Mouse (Mus musculus) T-helper 1 cell (primary cell): ENCODE data around the gene Ybx2.
"Not testable (repeated sequence)": the region's sequence is repeated elsewhere in the genome, so short reads cannot be mapped to it uniquely, and the experiment has no call there.

Source experiments
- in situ Hi-C: fragments of 300-600 bp; cut with MboI, MseI; formaldehyde crosslinking; loops from one replicate; pipeline ENCODE4 v1.15.1; 2025; ENCODE audit warnings: high pct_unique_total_duplicates

Gene Ybx2

GRCm38 (mm10) chr11:69914917-69915430 is 20.6 kb upstream of the Ybx2 start:
- in situ Hi-C loops, result no loop called here

GRCm38 (mm10) chr11:69915667-69916627 is 19.6 kb upstream of the Ybx2 start:
- in situ Hi-C loops, result no loop called here

DNA sequence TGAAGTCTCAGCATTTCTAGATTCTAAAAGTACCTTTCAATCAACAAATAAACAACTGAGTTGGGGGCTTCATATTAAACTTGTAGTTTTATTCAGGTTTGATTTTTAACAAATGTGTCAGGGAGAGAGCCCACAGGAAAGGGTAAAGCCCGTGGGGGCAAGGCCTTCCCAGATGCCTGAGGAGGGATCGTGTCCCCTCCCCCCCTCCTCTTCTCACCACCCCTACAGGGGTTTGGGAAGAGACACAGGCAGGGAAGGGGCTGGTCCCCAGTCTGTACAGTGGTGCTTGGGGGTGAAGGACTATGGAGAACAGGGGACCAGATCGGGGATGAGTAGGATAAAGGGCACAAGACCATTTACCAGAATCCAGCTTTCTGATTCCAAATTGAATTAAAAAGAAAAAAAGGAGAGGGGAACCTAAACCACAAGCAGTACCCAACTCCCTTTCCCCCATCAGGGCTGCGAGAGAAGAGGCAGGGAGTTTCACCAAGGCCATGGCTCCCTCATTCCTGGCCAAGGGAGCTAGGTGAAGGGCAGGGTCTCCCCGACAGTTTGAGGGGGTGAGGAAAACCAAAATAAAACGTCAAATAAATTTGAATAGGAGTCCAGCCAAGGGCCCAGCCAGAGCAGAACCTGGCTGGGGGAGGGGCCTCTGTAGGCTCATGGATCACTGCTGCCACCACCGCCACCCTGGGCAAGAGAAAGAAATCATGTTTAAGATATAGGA is 18.8 kb upstream of the Ybx2 start:
- in situ Hi-C loops, result not testable (repeated sequence)

- in situ Hi-C loops, result no loop called here
Measured at GRCm38 (mm10) chr11:69917379-69917948, 18.1 kb upstream of the Ybx2 start.

DNA sequence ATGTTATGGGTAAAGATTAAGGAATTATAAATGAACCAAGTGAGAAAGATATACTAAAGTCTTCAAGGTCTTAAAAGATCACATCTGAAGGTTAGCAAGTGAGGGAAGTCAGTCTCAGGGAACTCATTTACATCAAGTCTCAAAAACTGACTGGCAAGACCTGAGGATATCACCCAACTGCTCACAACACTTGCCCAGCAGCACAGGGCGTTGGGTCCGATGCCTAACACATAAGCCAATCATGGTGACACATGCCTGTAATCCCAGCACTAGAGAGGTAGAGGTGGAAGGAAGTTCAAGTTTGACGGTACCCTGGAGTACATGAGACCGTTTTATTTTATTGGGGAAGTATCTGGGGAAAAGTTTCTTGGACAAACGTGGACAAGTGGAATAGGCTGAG is 17.5 kb upstream of the Ybx2 start:
- in situ Hi-C loops, result no loop called here

- in situ Hi-C loops, result no loop called here
Measured at GRCm38 (mm10) chr11:69919053-69919452, 16.5 kb upstream of the Ybx2 start.

DNA sequence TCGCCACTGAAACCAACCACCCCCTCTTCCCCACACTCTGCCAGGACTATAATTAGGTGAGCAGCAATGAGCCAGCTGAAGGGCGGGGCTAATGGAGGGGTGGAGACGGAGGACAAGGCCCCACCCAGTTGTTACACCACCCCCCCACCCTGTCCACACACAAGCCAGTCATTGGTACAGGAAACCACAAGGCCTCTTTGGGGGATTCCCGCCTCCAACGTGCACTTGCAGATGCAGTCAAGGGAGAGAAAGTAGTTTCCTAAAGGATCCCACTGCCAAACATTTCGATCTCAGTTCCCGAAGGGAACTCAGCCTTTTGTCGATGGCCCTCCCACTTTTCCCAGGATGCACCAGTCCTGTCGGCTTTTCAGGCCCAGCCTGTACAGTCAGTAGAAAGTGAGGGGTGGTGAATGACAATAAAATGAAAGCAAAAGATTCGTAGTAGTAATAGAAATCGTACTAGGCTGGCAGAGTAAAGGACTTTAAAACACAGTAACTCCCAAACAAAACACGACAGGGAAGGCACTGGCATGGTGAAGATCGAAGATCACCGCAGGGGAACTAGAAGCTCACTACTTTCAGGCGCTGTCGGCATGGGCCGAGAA is 15.8 kb upstream of the Ybx2 start:
- in situ Hi-C loops, result no loop called here

DNA sequence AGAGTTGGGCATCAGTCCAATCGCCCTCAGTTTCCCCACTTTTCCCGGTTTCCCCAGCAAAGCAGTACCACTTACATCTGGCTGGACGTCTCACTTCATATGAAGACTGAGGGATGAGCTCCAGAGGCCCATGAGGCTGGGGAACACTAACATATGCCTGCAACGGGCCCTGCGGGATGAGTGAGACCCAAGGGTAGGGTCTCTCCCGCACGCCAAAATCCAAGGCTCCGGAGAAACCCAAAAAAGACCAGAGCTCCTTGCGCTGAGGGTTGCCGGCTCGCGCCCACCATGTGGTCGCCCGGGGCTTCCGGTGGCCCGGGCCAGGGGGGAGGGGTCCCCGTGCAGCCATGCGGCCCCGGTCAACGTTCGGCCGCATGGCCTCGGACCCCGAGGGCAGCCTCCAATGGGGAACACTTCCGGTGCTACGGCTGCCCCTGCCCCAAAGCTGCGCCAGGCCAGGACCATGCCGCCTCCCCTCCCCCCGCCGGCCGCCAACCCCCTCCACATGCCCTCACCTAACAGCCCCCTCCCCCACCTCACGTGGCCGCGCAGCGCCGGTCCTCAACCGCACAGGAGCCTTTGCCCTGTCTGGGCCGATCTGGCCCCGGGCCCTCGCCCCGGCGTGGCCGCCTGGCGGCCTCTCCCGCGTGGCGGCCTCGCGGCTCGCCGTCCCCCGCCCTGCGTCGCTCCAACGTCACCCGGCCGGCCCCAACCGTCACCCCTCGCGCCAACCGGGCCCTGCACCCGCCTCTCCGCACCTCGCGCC is 15.1 kb upstream of the Ybx2 start:
- in situ Hi-C loops, result no loop called here

DNA sequence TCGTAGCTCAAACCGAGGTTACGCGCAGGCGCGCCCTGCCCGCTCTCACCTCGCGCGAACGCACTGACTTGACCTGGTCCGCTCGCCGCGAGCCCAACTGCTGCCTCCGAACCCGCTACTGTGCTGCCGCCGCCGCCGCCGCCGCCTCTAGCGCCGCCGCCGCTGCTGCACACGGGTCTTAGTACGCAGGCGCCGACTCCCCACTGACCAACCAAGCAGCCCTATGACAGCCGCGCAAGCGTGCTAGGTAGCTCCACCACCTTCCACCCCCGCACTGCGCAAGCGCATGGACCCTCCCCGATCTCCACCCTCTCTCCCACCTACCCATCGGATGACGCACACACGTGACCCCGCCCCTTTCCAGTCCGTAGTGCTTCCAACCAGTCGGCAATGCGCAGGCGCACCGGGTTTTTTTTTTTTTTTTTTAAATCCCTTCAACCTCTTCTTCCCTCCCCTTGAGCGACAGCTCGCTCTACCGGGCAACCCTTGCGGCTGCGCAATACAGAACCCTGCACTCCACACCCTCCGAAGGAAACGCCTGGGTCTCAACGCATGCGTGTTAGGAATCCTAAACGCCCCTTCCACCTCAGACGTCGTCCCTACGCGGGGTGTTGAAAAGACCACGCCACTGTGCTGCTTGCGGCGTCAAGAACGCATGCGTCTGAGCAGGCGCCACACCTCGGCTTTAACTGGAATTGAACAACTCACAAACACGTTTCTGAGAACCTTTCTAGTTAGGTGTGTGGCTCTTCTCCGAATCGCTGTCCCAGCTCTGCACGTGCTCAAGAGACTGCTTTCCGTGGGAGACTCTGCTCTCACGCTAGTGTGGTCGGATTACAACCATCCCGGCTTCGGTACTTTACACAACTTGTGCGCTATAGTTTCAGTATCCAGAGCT is 14.2 kb upstream of the Ybx2 start, which contains the start of gene Eif5a:
TSS of gene Eif5a (minus strand) at position 845 of the 898 bp plus-strand sequence.
- in situ Hi-C loops, result no loop called here

DNA sequence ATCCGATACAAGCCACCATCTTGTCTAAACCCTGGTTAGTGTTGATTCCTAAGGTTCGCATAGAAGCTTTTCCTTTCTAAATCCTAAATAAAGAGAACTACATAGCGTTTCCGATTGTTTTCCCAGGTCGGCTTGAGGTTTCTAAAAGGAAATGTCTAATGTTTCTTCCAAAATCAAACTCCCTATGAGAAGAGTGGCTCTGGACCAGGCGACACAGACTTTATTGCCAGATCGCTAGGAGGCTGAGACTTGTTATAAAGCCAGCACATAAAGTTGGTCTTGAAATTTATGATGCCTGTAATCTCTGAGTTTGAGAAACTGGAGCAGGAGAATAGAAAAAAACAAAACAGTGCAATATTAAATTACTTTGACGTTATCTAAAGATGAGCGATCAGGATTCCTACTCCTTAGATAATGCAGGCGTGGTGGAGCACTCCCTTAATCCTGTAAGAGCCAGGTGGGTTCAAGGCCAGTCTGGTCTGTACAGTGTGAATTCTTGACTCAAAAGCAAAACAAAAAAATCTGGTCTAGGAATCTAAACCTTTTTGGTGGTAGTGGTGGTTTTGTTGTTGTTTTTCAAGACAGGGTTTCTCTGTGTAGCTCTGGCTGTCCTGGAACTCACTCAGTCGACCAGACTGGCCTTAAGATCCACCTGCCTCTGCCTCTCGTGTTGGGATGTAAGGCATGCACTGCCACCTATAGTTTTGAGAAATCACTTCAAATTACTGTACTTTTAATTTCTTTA is 13.4 kb upstream of the Ybx2 start:
- in situ Hi-C loops, result no loop called here

DNA sequence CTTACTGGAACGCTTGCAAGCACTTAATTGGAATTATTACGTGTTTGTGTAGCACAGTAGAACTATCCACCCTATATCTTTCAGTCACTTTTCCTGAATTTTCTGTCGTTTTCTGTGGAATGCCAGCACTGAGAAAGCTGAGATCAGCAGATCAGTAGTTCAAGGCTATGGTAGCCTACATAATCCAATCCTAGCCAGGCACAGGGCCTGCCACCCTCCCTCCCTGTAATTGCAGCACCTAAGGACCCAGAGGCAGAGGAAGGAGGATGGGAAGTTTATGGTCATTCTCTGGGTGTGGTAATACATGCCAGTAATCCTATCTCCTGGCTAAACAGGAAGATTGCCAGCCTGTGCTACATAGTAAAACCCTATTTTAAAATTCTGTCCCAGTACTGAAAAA is 12.8 kb upstream of the Ybx2 start:
- in situ Hi-C loops, result no loop called here

GRCm38 (mm10) chr11:69927501-69927900 is 8.1 kb upstream of the Ybx2 start:
- in situ Hi-C loops, result no loop called here

DNA sequence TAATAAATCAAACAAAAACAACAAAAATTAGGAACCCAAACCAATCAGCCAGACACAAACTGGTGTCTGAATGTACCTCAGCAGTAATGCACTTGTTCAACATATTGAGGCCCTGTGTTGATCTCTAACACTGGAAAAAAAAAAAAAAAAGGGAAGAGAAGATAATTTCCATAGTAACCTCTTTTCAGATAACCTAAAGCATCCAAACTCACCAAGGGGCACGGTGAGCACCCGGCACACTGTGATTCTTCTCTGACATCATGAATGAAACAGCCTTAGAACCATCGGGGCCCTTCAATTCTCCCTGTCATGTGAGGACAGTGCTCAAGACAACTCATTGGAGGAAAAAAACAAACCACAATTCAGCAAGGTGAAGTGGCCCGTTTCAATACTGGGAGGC is 5.9 kb upstream of the Ybx2 start:
- in situ Hi-C loops, result no loop called here

- in situ Hi-C loops, result not testable (repeated sequence)
Measured at GRCm38 (mm10) chr11:69930176-69930575, 5.4 kb upstream of the Ybx2 start.

DNA sequence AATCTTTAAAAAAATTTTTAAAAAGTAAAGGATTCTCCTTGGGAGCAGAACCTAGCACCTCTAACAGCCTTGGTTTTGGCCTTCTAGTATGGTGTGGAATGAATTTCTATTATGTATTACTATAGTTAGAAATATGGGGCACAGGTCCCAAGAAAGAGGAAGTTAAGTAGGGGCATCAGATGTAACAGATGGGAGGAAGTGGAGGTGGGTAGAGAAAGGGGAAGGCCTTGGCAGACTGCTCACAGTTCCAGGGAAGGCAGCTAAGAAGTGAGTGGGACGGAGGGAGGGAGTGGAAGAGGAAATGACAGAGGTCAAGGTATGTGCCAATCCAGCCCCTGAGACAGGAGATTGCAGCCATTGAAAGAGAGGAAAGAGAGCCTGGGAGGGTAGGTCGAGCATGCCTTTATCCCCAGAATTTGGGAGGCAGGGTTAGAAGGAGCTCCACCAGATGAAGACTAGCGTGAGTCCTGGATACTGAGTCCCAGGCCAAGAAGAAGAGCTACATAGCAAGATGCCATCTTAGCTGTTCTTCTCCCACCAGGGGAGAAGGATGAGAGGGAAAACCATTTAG is 4.5 kb upstream of the Ybx2 start:
- in situ Hi-C loops, result no loop called here

DNA sequence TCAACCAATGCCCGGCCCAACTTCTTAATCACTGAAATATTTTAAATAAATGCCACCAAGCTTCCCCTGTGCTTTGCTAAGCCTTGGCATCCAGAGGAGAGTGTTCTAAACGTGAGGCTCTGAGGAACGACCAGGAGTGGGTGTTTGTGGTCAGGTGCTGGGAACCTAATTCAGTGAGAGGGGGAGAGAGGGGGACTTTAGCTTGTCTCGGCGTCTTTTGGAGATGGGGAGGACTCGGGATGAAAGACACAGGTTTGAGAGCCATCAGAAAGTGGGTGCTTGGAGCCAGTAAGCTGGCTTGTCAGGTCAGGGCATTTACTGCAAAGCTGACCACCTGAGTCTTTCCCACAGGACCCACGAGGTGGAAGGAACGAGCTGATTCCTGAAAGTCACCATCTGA is 3.8 kb upstream of the Ybx2 start:
- in situ Hi-C loops, result no loop called here

- in situ Hi-C loops, result no loop called here
Measured at GRCm38 (mm10) chr11:69932254-69932653, 3.3 kb upstream of the Ybx2 start.

DNA sequence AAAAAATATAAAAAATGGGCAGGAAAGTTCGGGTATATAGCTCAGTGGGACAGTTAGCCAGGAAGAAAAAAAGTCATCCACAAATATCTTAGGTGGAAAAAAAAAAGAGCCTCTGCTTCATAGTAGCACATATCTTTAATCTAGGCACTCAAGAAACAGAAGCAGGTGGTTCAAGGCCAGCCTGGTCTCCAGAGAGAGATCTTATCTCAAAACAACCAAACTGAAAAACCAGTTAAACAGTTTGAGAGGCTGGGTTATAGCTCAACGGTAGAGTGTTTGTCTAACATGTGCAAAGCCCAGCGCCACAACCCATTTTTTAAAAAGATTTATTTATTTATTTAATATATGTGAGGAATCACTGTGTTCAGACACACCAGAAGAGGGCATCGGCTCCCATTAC is 2.5 kb upstream of the Ybx2 start:
- in situ Hi-C loops, result no loop called here

DNA sequence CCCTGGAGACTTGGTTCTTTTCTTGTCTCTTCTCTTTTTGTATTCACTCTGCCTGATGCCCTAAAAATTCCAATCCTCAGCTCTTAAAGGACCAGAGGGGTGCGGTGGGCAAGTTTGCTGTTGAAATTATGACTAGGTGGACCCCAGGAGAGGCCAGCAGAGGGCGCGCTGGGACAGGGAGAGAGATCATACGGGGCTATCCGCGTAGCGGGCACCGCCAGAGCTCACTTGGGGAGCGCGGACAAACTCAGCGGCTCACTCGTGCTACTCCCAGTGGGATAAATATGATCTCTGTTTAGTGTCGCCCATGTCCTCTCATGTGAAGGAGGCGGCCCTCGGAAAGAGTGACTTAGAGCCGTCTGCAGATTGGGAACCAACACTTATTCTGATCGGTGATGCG is 1.4 kb upstream of the Ybx2 start:
- in situ Hi-C loops, result no loop called here
